Mouse (Mus musculus) cortical plate, adult 2 months (tissue): ENCODE data around the gene Zc3h13.

Experiments used
- CTCF ChIP-seq: fragments of 200-500 bp; IDR thresholded peaks from 2 replicates; pipeline ENCODE4 v1.5.1; 2011; ENCODE audit warnings: mild to moderate bottlenecking, control low read depth, low read length; ENCODE audit not compliant: insufficient read depth; ENCODE audit errors: extremely low read depth
- POLR2A ChIP-seq: fragments of 200-500 bp; IDR thresholded peaks from 2 replicates; pipeline ENCODE4 v1.6.1; 2011; ENCODE audit warnings: mild to moderate bottlenecking, low read length, control low read depth; ENCODE audit not compliant: insufficient read depth; ENCODE audit errors: extremely low read depth

- TF ChIP-seq CTCF, result no peak
- no peak for TF ChIP-seq POLR2A
Observed at GRCm38 (mm10) chr14:75283609-75284192, 472 bp upstream of the Zc3h13 start.
